Mouse (Mus musculus) spleen, embryonic (tissue): ENCODE results near the gene Gng7.

Experiments used
- CTCF ChIA-PET: fragments of 350-600 bp; sonication (Branson Sonifier 250); formaldehyde crosslinking; loops from one replicate; lab custom pipeline; 2022; lab: Charles Lee

Gng7 gene

DNA sequence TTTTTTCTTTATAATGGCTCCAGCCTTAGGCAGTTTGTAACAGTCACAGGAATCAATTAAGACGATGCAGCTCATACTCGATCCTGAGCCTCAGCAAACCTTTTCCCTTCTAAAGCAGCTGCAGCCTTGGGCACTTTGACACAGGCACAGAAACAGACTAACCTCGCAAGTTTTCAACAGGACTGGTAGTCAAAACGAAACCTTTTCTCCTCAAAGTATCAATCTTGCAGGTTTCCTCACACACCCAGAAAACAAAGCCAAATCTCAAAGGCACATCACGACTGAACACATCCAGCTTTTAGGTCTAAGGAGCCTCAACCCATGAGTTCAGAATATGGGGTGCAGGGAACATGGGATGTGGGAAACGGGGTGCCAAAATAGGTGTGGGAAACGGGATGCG is 17.4 kb downstream of the Gng7 start:
- CTCF ChIA-PET, result interaction anchor here (1.2 kb wide), 1 partner anchor 64 kb away, joined by 3 read pairs; no protein-coding TSS in a partner anchor

DNA sequence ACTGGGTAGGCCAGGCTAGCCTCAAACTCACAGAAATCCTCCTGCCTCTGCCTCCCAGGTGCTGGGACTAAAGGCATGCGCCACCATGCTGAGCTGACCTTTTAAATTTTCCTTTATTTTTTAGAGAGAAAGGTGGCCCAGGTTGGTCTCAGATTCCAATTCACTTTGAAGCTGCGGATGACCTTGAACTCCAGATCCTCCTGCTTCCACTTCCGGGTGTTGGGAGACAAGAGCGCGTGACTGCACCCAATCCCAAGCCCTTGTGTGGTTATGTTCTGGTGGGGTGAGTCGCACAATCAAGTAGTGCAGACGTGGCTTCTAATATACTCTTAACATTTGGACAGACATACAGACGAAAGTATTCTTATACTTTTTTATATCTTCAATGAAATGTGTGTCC is 18.2 kb downstream of the Gng7 start:
- CTCF ChIA-PET, result interaction anchor here (1.1 kb wide), 1 partner anchor 71 kb away, joined by 3 read pairs; no protein-coding TSS in a partner anchor

DNA sequence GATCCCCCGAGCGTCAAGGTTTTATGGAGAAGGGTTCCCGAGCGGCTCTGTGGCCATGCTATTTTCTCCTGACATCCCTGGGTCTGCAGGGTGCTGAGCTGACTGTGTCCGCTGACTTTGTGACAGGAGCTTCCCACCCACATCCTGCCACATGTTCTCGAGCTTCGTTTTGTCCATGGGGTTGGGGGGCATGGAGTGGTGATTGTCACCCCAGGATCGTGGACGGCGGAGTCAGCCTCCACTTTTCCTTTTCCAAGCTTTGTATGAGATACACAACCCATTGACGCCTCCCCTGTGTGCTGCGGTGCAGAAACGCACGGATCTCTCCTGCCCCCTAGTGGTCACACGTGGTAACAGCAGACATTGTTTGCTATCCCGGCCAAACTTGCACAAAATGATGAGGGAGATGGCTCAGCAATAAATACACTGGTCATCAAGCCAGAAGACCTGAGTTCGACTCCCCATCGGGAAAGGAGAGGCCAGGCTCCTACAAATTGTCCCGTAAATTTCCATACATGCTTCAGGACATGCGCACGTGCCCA is 19.6 kb downstream of the Gng7 start:
- CTCF ChIA-PET, result interaction anchor here (0.7 to 3.5 kb wide), 7 partner anchors 12 to 248 kb away, joined by 3 to 25 read pairs (median 3); partner anchors contain the start of gene Gadd45b

DNA sequence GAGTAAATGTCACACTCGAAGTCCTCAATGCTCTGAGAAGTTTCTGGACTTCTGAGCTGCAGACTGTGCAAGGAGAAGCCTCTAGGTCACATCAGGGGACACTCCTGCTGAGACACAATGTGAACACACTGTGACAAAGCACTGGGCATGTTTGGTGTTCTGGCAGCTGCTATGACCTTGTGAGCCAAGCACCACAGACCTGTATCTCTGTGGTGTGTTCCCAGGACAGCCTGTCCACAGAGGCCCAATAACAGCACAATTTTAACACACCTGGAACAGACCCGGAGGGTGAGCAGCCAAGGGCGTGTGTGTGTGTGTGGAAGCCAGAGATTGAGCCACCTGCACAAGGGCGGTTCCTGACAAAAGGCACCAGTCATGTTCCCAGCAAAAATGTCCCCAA is 20.1 kb downstream of the Gng7 start:
- CTCF ChIA-PET, result interaction anchor here (0.7 to 3.5 kb wide), 7 partner anchors 12 to 247 kb away, joined by 3 to 25 read pairs (median 3); partner anchors contain the start of gene Gadd45b

DNA sequence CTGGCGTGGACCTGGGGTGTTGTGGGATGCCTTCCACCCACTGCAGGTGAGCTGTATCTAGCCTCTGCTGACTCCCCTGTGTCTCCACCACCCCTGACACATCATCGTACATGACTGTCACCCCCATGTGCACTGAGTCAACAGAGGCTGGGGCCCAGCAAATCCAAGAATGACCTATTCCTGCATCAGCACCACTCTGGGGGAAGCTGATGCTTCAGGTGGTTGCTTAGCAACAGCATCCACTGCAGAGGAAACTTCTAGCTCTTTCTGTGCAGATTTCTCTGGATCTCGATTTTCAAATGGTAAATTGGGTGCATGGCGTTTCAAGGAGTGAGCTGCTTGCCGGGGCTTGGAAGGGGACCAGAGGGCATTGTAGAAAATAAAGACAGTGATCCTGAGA is 21.5 kb downstream of the Gng7 start:
- CTCF ChIA-PET, result interaction anchor here (0.5 to 3.5 kb wide), 3 partner anchors 21 to 72 kb away, joined by 3 to 25 read pairs (median 3); partner anchors contain the start of gene Gadd45b

DNA sequence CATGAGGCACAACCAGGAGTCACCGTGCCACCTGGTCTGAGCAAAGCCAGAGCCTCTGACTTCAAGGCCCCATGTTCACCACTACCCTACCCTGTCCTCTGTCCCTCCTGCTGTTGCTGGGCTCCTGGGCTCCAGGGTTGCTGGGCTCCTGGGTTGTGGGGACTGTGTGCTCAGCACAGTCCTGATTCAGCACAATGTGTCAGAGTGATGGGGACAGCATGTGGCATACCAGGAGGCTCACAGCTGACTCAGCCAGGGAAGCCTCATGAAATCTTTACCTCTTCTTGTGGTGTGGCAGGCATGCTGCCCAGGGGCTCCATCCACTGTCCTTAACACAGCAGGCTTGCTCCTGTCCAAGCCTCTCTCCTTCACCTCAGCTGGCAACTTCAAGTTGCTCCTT is 22.8 kb downstream of the Gng7 start:
- CTCF ChIA-PET, result interaction anchor here (1.5 to 3.9 kb wide), 2 partner anchors 29 to 63 kb away, joined by 6 to 20 read pairs; partner anchors contain the start of gene Gadd45b

DNA sequence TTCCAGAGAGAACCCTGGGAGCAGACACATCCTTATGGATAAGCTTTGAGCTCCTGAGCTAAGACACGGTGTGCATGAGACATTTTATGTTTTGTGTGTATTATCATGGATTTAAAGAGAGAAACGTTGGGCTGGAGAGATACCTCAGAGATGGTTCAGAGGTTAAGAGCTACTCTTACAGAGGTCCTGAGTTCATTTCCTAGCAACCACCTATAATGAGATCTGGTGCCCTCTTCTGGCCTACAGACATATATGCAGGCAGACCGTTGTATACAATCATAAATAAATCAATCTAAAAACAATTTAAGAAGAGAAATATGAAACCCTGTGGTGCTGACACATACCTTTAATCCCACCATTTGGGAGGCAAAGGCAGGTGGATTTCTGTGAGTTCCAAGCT is 23.7 kb downstream of the Gng7 start:
- CTCF ChIA-PET, result interaction anchor here (0.6 to 3.9 kb wide), 6 partner anchors 21 to 617 kb away, joined by 3 to 20 read pairs (median 6); partner anchors contain the start of gene Gadd45b

DNA sequence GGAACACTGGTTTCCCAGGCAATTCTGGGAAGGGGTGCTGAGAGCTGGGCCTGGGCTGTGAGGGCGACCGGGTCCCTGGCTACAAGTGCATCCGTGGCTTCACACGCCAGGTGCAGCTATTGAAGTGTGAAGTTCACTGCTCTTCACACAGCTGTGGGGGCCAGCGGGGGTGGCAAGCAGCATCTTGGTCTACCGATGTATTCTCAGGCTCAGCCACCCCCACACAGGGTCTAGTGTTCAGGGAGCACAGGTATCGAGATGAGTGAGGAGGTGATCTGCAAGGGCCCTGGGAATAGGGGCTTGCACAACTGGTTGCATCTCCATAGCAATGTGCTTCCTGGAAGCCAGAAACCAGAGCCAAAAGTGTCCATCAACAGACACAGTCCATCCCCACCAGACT is 24.3 kb downstream of the Gng7 start:
- CTCF ChIA-PET, result interaction anchor here (1.1 to 3.9 kb wide), 6 partner anchors 20 to 111 kb away, joined by 3 to 20 read pairs (median 6); partner anchors contain the start of gene Gadd45b

DNA sequence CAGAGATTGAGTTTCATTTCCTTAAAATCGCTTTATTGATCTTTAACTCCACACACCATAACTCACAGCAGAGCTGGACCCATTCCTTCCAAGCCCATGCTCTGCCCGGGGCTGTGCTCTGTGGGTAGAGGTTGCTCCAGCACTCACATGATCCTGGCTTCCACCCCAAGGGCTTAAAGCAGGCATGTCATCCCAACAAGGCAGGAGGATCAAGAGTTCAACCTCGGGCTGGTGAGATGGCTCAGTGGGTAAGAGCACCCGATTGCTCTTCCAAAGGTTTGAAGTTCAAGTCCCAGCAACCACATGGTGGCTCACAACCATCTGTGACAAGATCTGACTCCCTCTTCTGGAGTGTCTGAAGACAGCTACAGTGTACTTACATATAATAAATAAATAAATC is 24.9 kb downstream of the Gng7 start:
- CTCF ChIA-PET, result interaction anchor here (1.1 to 3.9 kb wide), 3 partner anchors 58 to 110 kb away, joined by 6 to 20 read pairs (median 6); partner anchors contain the start of gene Gadd45b

DNA sequence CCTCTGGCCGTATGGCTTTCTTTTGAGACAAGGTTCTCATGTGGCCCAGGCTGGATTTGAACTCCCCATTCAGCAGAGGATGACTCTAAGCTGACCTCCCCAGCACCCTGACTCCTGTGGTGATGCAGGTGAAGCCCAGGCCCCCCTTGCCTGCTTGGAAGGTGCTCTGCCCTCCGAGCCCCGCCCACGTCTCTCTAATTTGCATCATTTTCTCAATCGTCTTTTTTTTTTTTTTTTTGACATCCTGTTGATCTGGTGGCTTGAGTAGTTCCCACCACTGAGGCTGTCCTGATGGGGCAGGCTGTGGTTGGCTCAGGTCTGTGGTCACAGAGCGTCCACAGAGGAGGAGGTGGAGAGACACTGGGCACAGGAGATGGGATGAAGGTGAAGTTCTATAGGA is 25.3 kb downstream of the Gng7 start:
- CTCF ChIA-PET, result interaction anchor here (0.6 to 3.9 kb wide), 5 partner anchors 34 to 1171 kb away, joined by 3 to 20 read pairs (median 4); partner anchors contain the start of gene Gadd45b

DNA sequence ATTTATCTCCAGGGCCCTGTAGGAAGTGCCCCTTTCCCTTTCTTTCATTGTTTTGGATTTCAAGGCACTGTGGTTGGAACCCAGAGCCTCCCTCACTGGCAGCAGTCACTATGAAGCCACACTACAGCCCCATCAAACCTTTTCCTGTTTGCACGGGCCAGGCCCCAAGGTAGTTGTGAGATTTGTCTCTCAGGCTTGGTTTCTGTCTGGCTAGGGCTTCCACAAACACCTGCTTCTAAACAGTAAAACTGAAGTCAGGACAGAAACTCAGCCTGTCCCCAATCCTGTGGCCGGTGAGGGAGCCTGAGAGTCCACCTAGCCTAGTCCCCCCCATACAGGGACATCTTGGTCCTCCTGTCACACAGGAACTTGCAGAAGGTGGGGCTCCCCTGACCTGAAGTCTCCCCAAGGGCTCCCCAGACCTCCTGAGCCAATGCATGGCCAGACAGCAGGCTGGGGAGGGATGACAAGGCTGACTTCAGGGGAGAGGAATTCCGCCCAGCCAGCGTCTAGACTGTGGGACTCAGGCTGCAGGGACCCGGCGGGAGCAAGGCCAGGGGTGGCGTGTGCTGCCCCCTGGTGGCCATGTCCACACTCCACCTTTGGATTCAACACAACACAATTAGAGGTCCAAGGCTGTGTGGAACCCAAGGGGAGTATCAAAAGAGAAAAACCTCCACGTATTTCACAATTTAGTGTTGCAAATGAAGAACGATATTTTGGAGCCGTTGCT is 26.9 kb downstream of the Gng7 start:
- CTCF ChIA-PET, result interaction anchor here (0.7 to 1.3 kb wide), 2 partner anchors 33 to 55 kb away, joined by 3 read pairs; no protein-coding TSS in a partner anchor

DNA sequence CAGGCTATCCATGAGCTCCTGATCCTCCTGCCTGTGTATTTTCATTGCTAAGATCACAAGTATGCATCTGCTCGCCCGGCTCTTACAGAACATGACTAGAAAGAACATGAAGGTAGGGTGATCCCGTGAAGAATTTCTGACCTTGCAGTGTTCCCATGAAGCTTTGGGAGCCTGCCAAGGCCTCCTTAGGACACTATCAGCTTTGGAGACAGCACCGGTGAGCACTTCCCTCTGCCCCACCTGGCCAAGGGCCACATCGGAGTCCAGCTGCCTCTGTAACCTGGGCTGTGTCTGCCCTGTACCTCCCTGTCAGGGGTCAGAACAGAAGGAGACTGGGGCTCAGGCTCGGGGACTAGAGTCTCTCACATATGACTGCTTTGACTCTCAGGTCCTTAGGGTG is 28.0 kb downstream of the Gng7 start:
- CTCF ChIA-PET, result interaction anchor here (1.4 kb wide), 1 partner anchor 57 kb away, joined by 7 read pairs; the partner anchor contains the start of gene Gadd45b

DNA sequence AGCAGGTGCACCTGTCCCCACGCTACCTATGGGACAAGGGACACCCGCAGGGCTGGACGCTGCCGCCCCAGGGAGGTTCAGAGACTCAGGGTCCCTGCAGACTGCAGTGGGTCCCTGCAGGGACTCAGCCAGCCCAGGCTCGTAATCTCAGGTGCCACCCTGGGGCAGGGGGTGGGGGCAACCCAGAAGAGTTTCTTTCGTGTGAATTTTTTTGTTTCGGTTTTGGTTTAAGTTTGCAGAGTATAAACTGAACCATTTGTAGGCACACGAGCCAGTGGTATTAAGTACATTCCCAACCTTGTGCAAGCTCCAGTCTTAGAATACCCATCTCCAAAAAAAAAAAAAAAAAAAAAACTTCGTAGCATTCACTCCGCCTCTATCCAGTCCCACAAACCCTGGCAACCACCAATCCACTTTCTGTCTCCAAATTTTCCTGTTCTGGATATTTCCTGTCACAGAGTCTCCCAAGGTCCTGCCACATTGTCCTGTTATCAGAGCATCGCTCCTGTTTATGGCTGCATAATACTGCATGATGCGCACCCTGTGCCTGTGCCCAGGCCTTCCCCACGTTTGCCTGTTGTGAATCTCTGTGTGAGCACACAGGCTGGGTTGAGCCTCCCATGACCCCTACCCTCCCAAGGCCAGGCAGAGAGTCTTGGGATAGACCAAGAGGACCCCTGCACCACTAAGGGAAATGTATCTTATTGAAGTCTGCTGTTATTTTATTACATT is 28.6 kb downstream of the Gng7 start:
- CTCF ChIA-PET, result interaction anchor here (1.4 kb wide), 1 partner anchor 57 kb away, joined by 7 read pairs; the partner anchor contains the start of gene Gadd45b

DNA sequence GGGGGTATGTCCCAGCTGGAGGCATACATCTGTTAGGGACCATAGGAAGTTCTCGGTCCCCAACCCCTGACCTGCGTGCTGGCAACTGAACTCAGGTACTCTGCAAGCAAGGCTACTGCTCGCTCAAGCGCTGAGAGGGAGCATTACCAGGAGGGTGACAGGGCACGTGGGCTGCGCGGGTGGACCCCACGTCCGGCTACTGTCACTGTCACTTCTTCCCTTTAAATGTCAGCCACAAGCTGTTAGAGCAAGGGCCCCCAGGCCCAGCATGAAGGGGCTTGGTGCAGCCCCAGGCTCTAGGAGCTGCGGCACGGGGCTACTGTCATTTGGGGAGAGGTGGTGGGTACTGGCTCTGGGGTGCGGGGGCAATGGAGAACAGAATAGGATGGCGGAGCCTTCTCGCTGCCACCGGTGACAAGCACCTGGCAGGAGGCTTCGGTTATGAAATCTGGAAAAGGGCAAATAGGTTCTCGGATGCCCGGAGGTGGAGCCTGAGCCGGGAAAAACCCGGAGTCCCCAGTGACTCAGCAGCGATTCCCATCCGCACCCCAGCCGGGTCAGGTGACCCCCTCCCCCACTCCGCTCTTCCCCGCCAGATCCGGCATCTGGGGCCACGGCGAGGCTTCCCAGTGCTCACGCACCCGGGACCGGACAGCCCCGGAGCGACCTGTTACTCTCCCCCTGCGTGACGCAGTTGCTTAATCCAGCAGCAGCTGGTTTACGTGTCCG is 29.3 kb downstream of the Gng7 start:
- CTCF ChIA-PET, result interaction anchor here (0.6 to 1.4 kb wide), 4 partner anchors 25 to 144 kb away, joined by 3 to 16 read pairs (median 5); partner anchors contain the start of gene Gadd45b

DNA sequence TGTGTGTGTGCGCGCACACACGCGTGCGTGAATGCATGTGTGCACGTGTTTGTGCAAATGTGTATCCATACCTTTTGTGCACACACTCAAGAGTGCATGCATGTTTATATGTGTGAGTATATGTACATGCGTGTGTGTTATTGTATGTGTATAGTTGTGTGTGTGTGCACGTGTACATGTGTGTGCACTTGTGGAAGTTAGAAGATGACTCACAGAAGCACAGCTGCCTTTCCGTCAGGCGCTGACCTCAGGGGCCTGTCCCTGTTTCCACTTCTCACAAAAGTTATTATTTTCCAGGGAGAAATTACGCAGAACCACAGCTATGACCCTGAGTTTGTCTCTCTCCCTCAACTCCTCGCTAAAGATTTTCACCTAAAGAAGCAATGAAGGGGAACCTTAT is 30.5 kb downstream of the Gng7 start:
- CTCF ChIA-PET, result no interaction called here

DNA sequence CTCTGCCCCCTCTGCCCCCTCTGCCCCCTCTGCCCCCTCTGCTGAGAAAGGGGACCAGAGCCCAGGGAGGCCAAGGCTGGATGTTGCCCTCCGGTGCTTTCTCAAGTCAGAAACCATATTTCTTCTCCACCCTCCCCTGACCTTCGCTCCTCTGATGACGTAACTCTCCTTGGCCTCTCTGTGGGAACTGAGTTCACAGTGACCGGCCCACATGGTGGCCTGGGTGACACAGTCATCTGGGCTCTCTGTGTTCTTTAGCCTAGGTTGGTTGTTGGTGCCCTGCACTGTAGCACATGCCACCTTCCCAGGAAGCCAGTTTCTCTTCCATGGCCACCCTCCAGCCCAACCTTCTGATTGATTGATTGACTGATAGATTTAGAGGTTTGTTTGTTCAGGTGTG is 32.4 kb downstream of the Gng7 start:
- CTCF ChIA-PET, result interaction anchor here (1.3 kb wide), 1 partner anchor 13 kb away, joined by 3 read pairs; no protein-coding TSS in a partner anchor

DNA sequence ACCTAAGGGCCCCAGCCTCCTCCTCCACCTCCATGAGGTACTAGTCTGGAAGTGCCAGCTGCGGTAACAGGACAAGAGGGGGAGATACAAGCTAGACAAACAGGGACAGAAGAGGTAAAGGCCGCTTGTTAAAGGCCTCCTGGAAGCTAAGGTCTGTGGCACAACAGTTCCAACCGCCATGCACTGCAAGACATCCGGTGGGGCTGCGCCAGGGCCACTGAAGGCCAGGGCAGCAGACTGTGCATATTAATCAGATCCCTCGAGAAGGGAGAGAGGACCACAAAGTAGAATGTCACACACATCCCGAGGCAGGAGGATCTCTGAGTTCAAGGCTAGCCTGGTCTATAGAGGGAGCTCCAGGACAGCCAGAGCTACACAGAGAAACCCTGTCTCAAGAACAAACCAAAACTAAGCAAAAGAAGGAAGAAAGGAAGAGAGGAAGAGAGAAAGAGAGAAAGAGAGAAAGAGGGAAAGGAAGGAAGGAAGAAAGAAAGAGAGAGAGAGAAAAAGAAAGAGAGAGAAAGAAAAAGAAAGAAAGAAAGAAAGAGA is 33.1 kb downstream of the Gng7 start:
- CTCF ChIA-PET, result no interaction called here

DNA sequence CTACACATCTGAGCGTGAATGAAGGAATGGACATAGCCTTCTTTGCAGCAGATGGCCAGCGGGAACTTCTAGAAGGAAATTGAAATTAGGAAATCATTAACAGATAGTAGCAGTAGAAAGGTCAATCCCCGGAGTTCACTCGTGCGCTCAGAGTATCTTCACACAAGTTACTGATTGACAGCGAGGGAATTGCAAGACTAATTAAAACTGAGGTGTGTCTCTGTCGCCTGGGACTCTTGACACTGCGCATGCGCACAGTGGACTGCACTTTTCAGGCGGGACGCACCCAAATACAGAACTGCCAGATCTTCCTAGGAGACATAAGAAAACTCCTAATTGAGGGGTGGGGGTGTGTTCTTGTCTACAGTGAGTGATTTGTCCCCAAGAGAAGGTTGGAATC is 39.3 kb downstream of the Gng7 start:
- CTCF ChIA-PET, result no interaction called here

DNA sequence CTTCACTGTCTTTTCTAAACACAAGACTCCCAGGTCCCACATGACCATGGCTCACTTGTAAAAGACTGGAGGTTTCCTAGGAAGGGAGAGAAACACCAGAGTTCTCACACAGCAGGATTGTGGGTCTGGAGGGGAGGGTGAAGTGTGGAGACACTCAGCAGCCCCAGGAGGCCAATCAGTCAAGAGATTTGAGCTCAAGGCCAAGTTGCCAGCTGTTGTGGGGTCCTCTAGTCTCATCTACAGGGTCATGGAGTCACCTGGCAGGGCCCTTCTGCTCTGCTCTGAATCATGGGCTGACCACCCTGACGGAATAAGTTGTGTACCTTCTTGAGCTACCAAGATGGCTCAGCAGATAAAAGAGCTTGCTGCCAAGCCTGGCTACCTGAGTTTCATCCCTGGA is 41.0 kb downstream of the Gng7 start:
- CTCF ChIA-PET, result no interaction called here
